Mouse (Mus musculus) hindbrain, embryonic 11.5 days (tissue): ENCODE measurements around the gene Gm10024. TPM values are rescaled to one million over a fixed set of nuclear protein-coding genes. Genes with fewer than 3 reads are reported as not detected.
"Not testable (repeated sequence)": the region's sequence is repeated elsewhere in the genome, so short reads cannot be mapped to it uniquely, and the experiment has no call there.

Experiments used
- ATAC-seq: fragments of 200-750 bp; cut with Nextera tagmentation; 2 replicates; pipeline ENCODE4 v1.8.0; 2017; ENCODE audit warnings: mild to moderate bottlenecking, moderate TSS enrichment, moderate library complexity; ENCODE audit not compliant: low FRiP score
- DNase-seq: peaks from one replicate; pipeline ENCODE4 v3.0.0-alpha.2; 2015; ENCODE audit warnings: low spot score
- H3K27ac ChIP-seq: fragments of 300-500 bp; sonication (generic); 2 replicates; pipeline ENCODE4 v1.5.1; 2014; ENCODE audit warnings: mild to moderate bottlenecking, low read depth, low read length
- H3K27me3 ChIP-seq: fragments of 300-500 bp; sonication (generic); 2 replicates; pipeline ENCODE4 v1.6.1; 2014; ENCODE audit warnings: mild to moderate bottlenecking, low read length, moderate library complexity, mixed read lengths; ENCODE audit not compliant: control insufficient read depth, insufficient read depth
- H3K36me3 ChIP-seq: fragments of 300-500 bp; sonication (generic); 2 replicates; pipeline ENCODE4 v1.6.1; 2014; ENCODE audit warnings: mild to moderate bottlenecking, low read length, moderate library complexity, mixed read lengths; ENCODE audit not compliant: control insufficient read depth, insufficient read depth
- H3K4me1 ChIP-seq: fragments of 300-500 bp; sonication (generic); replicated peaks from 2 replicates; pipeline ENCODE4 v1.6.1; 2014; ENCODE audit warnings: low read length, mixed read lengths; ENCODE audit not compliant: control insufficient read depth, insufficient read depth
- H3K4me2 ChIP-seq: fragments of 300-500 bp; sonication (generic); replicated peaks from 2 replicates; pipeline ENCODE4 v1.6.1; 2014; ENCODE audit warnings: mild to moderate bottlenecking, low read depth, low read length
- H3K4me3 ChIP-seq: fragments of 300-500 bp; sonication (generic); 2 replicates; pipeline ENCODE4 v1.5.1; 2014; ENCODE audit warnings: low read depth, low read length
- H3K9ac ChIP-seq: fragments of 300-500 bp; sonication (generic); 2 replicates; pipeline ENCODE4 v1.6.1; 2014; ENCODE audit warnings: low read depth, low read length
- H3K9me3 ChIP-seq: fragments of 300-500 bp; sonication (generic); 2 replicates; pipeline ENCODE4 v1.6.1; 2016; ENCODE audit warnings: low read length; ENCODE audit not compliant: control insufficient read depth
- WGBS: fragments of 180-500 bp; shearing (Covaris S2); extraction: QIAGEN DNeasy Blood & Tissue Kit; methylation state at CpG from one replicate; pipeline ENCODE4 v1.1.7; 2014; 5-methylcytosine and 5-hydroxymethylcytosine counted together
- polyA plus RNA-seq: library from polyadenylated mRNA; unstranded; fragments of >200 nt; fragmentation: Nextera tagmentation; extraction: Ambion mirVana; gene quantifications from 2 replicates; pipeline ENCODE4 v1.2.1, GENCODE M21; 2014

Gene Gm10024
- polyA plus RNA-seq = not detected in 2 replicates

GRCm38 (mm10) chr10:77711157-77711556 is at the start of gene Gm10024:
TSS of gene Gm10024 (plus strand) at chr10:77711457.
- H3K9me3 ChIP-seq, H3K27me3 ChIP-seq, ATAC-seq, H3K36me3 ChIP-seq, H3K9ac ChIP-seq, H3K4me3 ChIP-seq, H3K4me1 ChIP-seq, H3K27ac ChIP-seq, H3K4me2 ChIP-seq, DNase-seq: not testable (repeated sequence)

DNA sequence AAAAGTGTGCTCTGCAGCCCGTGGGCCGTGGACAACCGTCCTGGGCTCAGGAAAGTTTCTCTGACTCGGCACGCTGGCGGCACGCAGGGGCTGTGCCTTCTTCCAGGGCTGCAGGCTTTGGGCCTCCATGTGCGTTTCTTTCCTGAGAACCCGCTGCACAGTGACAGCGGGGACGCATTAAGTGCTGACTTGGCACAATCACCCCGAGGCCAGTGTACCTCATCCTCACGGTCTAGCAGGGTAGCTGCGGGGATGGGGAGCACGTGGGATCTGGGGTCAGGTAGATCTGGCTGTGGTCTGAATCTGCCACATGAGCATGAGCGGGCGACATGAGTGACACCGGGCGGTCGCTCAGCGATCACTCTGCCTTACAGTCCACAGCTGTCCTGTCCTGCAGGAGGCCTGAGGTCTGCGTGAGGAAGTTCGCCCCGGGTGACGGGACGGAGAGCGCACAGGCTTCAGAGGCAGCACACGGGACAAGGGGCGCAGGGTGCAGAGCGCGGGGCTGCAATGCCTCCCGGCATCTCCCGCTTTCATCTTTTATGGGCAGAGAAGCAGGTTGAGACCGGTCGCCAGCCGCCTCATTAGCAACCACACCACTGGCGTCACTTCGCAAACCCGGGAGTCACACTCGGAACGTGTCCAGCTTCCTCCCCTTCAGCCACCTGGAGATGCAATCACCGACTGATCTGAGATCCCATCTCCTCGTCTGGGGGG is 47.1 kb upstream of the Gm10024 start:
- H3K27ac ChIP-seq = no peak overlapping the region
- no peaks in the 10 kb centered on the region for H3K9me3 ChIP-seq
- no peaks in the 10 kb centered on the region for H3K4me1 ChIP-seq
- H3K9ac ChIP-seq = no peak overlapping the region
- 49% methylated on average over 43 of the region's 43 CpGs for WGBS
- no peaks in the 10 kb centered on the region; the same call in 1 of the 2 replicates for H3K27me3 ChIP-seq
- no peak for DNase-seq
- ATAC-seq = no peak
- H3K36me3 ChIP-seq = no peaks in the 10 kb centered on the region
- H3K4me3 ChIP-seq = no peak overlapping the region
- H3K4me2 ChIP-seq = no peak overlapping the region

- whole genome bisulfite sequencing = 85% methylated on average over 8 of the region's 8 CpGs
- no peak for ATAC-seq
These were observed 44.9 kb upstream of the Gm10024 start for GRCm38 (mm10) chr10:77666342-77666741.

DNA sequence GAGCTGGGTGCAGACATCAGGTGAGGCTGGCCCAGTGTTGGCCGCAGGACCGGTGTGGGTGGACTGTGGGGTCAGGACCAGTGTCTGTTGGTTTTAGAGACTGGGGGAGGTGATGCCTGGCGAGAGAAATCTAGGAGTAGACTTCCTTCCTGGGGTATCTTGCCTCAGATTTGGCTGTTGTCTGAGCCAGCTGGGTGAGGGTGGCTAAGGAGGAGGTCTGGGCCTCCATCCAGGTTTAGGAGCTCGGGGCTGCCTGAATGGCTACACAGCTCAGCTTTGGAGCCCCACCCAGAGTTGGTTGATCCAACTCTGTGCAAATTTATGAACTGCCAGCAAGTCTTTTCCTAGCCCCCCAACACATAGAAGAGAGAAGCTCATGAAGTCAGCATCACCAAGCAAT is 43.9 kb upstream of the Gm10024 start:
- no peaks in the 10 kb centered on the region for H3K9me3 ChIP-seq
- no peak overlapping the region for H3K9ac ChIP-seq
- no peaks in the 10 kb centered on the region; the same call in 1 of the 2 replicates for H3K27me3 ChIP-seq
- no peak overlapping the region for H3K4me2 ChIP-seq
- ATAC-seq (no peak), DNase-seq (no peak)
- no peak overlapping the region for H3K4me3 ChIP-seq
- 92% methylated on average over 4 of the region's 4 CpGs for WGBS
- H3K27ac ChIP-seq = no peak overlapping the region
- H3K36me3 ChIP-seq = no peaks in the 10 kb centered on the region
- no peaks in the 10 kb centered on the region for H3K4me1 ChIP-seq

More at GRCm38 (mm10) chr10:77666342-77666741, 44.9 kb upstream of the Gm10024 start:
- no peaks in the 10 kb centered on the region; the same call in 1 of the 2 replicates for H3K27me3 ChIP-seq
- no peak overlapping the region for H3K4me3 ChIP-seq
- H3K4me1 ChIP-seq = no peaks in the 10 kb centered on the region
- DNase-seq = no peak
- H3K9ac ChIP-seq = no peak overlapping the region
- no peak overlapping the region for H3K27ac ChIP-seq
- no peaks in the 10 kb centered on the region for H3K36me3 ChIP-seq
- no peaks in the 10 kb centered on the region for H3K9me3 ChIP-seq
- no peak overlapping the region for H3K4me2 ChIP-seq

- Histone ChIP-seq H3K9me3 (no peaks in the 10 kb centered on the region), H3K27me3 (no peaks in the 10 kb centered on the region; the same call in 1 of the 2 replicates), H3K9ac (no peak overlapping the region), H3K36me3 (no peaks in the 10 kb centered on the region), H3K27ac (no peak overlapping the region), H3K4me1 (no peaks in the 10 kb centered on the region), H3K4me3 (no peak overlapping the region), H3K4me2 (no peak overlapping the region)
- ATAC-seq (no peak), DNase-seq (no peak)
- WGBS = 75% methylated on average over 4 of the region's 4 CpGs
These were observed 40.5 kb upstream of the Gm10024 start for GRCm38 (mm10) chr10:77670710-77671109.

DNA sequence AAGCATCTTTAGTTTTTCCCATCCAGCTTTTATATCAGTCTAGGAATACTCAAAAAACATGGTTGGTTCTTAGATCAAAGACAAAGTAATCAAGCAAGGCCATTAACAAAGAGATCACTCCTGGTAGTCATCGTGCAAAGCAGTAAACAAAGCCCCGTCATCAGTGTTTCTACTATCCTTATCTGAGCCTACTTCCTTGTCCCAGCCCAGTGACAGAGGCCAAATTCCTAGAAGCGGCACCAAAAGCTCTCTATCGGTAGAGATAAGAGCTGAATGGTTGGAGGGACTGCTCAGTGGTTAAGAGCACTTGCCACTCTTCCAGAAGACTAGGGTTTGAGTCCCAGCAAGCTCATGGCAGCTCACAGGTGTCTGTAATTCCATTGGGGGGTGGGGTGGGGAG is 39.7 kb upstream of the Gm10024 start:
- no peak overlapping the region for H3K27ac ChIP-seq
- ATAC-seq (no peak), DNase-seq (no peak)
- no peaks in the 10 kb centered on the region for H3K9me3 ChIP-seq
- H3K36me3 ChIP-seq = no peaks in the 10 kb centered on the region
- H3K9ac ChIP-seq = no peak overlapping the region
- no peaks in the 10 kb centered on the region; the same call in 1 of the 2 replicates for H3K27me3 ChIP-seq
- no peaks in the 10 kb centered on the region for H3K4me1 ChIP-seq
- 82% methylated on average over 4 of the region's 4 CpGs for WGBS
- H3K4me3 ChIP-seq = no peak overlapping the region
- no peak overlapping the region for H3K4me2 ChIP-seq

DNA sequence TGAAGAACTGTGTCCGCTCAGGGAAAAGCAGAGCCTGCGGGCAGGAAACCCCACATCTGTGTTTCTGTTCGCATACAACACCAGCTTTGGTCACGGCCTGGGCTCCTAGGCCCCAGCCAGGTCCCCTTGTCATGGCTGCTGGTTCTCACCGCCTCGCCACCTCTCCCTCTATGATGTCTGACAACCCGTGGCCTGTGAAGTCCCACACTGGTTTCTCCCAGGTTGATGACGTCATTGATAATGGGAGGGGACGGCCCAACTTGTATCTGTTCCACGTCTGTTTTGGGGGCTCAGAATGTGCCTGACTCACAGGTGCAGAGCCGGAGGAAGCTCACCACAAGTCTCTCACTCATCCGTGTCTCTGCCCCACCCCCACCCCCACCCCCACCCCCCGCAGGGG is 37.5 kb upstream of the Gm10024 start:
- DNase-seq (no peak), ATAC-seq (no peak)
- H3K9me3 ChIP-seq = no peaks in the 10 kb centered on the region
- H3K4me2 ChIP-seq = no peak overlapping the region
- H3K9ac ChIP-seq = no peak overlapping the region
- 49% methylated on average over 13 of the region's 13 CpGs for WGBS
- H3K4me1 ChIP-seq = no peaks in the 10 kb centered on the region; the same call in 1 of the 2 replicates
- peaks cover 18% of the 10 kb centered on the region for H3K27me3 ChIP-seq
- no peak overlapping the region for H3K4me3 ChIP-seq
- H3K36me3 ChIP-seq = no peaks in the 10 kb centered on the region
- no peak overlapping the region for H3K27ac ChIP-seq

DNA sequence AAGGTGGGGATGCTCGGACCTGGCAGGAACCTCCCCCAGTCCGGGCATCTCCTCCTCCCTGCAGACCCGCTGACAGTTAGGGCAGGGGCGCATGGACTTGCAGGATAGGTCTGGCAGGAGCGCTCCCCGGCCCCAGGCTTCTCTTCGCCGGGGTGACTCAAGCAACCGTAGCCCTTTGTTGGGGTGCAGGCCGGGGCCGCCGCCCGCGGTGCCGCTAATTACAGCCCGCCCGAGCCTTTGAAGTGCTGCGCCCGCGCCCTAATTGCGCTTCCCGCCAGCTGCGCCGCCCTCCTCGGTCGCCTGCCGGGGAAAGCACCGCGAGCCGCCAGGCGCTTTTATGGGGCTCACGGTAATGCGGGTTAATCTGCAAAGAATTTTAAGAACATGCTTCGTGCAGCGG is 33.7 kb upstream of the Gm10024 start:
- Histone ChIP-seq H3K4me3 (peak overlapping the region; percentile 28), H3K9me3 (no peaks in the 10 kb centered on the region), H3K4me1 (no peaks in the 10 kb centered on the region; the same call in 1 of the 2 replicates), H3K27me3 (peaks cover 20% of the 10 kb centered on the region), H3K4me2 (peak overlapping the region; percentile 56), H3K27ac (no peak overlapping the region), H3K36me3 (no peaks in the 10 kb centered on the region), H3K9ac (no peak overlapping the region)
- peak; percentile 17; the same call in 1 of the 2 replicates for ATAC-seq
- peak; percentile 48 for DNase-seq
- 0% methylated on average over 35 of the region's 35 CpGs for WGBS

DNA sequence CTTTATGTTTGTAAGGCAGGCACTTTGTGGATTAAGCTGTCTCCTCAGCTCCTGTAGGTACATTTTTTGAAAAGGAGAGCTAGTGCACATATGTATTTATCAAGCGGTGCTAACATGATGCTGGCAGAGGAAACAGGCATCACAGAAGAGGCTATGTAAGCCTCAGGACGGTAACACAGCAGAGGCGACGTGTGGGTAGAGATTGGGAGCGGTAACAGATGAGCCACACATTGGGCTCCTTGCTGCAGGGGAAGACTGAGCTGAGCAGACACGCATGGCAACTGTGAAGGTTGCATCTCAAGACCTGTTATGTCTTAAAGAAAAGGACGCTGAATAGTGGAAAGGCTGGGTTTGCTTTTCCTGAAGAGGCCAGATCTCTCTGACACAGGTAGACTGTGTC is 28.3 kb upstream of the Gm10024 start:
- peaks cover 25% of the 10 kb centered on the region for H3K27me3 ChIP-seq
- H3K9me3 ChIP-seq = no peaks in the 10 kb centered on the region
- 75% methylated on average over 7 of the region's 7 CpGs for WGBS
- no peak overlapping the region for H3K9ac ChIP-seq
- H3K4me3 ChIP-seq = no peak overlapping the region
- no peaks in the 10 kb centered on the region for H3K4me1 ChIP-seq
- no peak overlapping the region for H3K4me2 ChIP-seq
- no peaks in the 10 kb centered on the region for H3K36me3 ChIP-seq
- DNase-seq (no peak), ATAC-seq (no peak)
- H3K27ac ChIP-seq = no peak overlapping the region
